Comparison of ENCODE assay signal across 8 mouse cellular contexts in genomic region chr14:25456666-25457433, GRCm38 (mm10). TPM values are rescaled to one million over a fixed set of nuclear protein-coding genes. Genes with fewer than 3 reads are reported as not detected.
DNase-seq lines count a peak whose midpoint lies in the region; TF ChIP-seq lines count a peak whose summit lies in the region.

No protein-coding gene starts in this region.

- no peak for TF ChIP-seq CTCF in E14TG2a.4 (conservative IDR thresholded peaks at IDR 0.05; ENCODE audit: low read length)
- no peak for TF ChIP-seq CTCF in embryonic fibroblast, embryonic 13.5 days (IDR thresholded peaks at IDR 0.05; ENCODE audit: borderline replicate concordance, insufficient read depth, low read length)

- peaks cover 52% of the 10 kb centered on the region for H3K4me1 ChIP-seq in E14TG2a.4 (replicated peaks; ENCODE audit: low read depth, low read length)
- no peaks in the 10 kb centered on the region for H3K4me1 ChIP-seq in embryonic fibroblast, embryonic 13.5 days (ENCODE audit: control insufficient read depth, insufficient read depth, low read length)
- peaks cover 52% of the 10 kb centered on the region for H3K4me1 ChIP-seq in midbrain, embryonic 10.5 days

- 2% methylated on average over 17 of the region's 17 CpGs for WGBS in midbrain, embryonic 10.5 days

- H3K9me3 ChIP-seq in E14TG2a.4 (ENCODE audit: low read length) = no peaks in the 10 kb centered on the region
- H3K9me3 ChIP-seq in midbrain, embryonic 10.5 days (replicated peaks) = no peaks in the 10 kb centered on the region

- peak; percentile 51 for DNase-seq in adrenal gland, adult 2 months
- no peak for DNase-seq in adrenal gland, adult 18-20 months (ENCODE audit: low spot score in 2 of 2)
- peak; percentile 39 for DNase-seq in kidney, adult 18-20 months
- DNase-seq in midbrain, embryonic 10.5 days (ENCODE audit: low spot score) = no peak
- DNase-seq in urinary bladder, adult 2 months (ENCODE audit: low spot score) = no peak
- DNase-seq in right cerebral cortex, postnatal 36 days (ENCODE audit: low spot score in 2 of 2) = no peak

- peak overlapping the region; percentile 39 for H3K27ac ChIP-seq in embryonic fibroblast, embryonic 13.5 days (ENCODE audit: insufficient read depth, low read length)
- peak overlapping the region; percentile 99 for H3K27ac ChIP-seq in midbrain, embryonic 10.5 days (replicated peaks)

- H3K36me3 ChIP-seq in E14TG2a.4 (ENCODE audit: insufficient read depth, low read length) = no peaks in the 10 kb centered on the region
- no peaks in the 10 kb centered on the region for H3K36me3 ChIP-seq in midbrain, embryonic 10.5 days

- peaks cover 89% of the 10 kb centered on the region for H3K27me3 ChIP-seq in E14TG2a.4 (ENCODE audit: insufficient read depth, low read length)
- peaks cover 5% of the 10 kb centered on the region; the same call in 1 of the 2 replicates for H3K27me3 ChIP-seq in midbrain, embryonic 10.5 days (ENCODE audit: low read depth, poor library complexity, severe bottlenecking)

- peak overlapping the region; percentile 80 for H3K4me3 ChIP-seq in E14TG2a.4 (replicated peaks; ENCODE audit: low read length)
- H3K4me3 ChIP-seq in embryonic fibroblast, embryonic 13.5 days (ENCODE audit: insufficient read depth, low read length) = peak overlapping the region; percentile 39
- H3K4me3 ChIP-seq in midbrain, embryonic 10.5 days = peak overlapping the region; percentile 99

- no peak for TF ChIP-seq POLR2A in embryonic fibroblast, embryonic 13.5 days (IDR thresholded peaks at IDR 0.05; ENCODE audit: low read depth, low read length)

RNA-seq across cellular contexts. Expression of gene Zmiz1, which starts 2.1 kb away (rescaled TPM):
- 100 to 1,000 TPM in 1 of 2 experiments, 10 to 100 TPM in 1; 90.8 to 142 TPM for total RNA-seq in adrenal gland, adult 2 months (2021)
- 72.7 and 95.8 TPM in 2 replicates for polyA plus RNA-seq in adrenal gland, adult 2 months (2012; rRNA removed)
- 100 to 1,000 TPM in 1 of 2 experiments, 10 to 100 TPM in 1; 89.1 to 116 TPM for total RNA-seq in adrenal gland, adult 18-20 months (2021)
- 61.9 and 73.9 TPM in 2 replicates for polyA plus RNA-seq in embryonic fibroblast, embryonic 13.5 days (2011; ENCODE audit: insufficient read length, low read depth, missing spikeins)
- 42.2 and 55.8 TPM in 2 replicates for polyA plus RNA-seq in midbrain, embryonic 10.5 days (2016; fragmentation: Nextera tagmentation; extraction: Ambion mirVana)
- 15.3 and 31.4 TPM in 2 replicates for polyA plus RNA-seq in urinary bladder, adult 2 months (2012; rRNA removed)

Comparison
In these comparisons a context has a peak if more than half of its experiments do, and no peak if none do; other contexts are left out.
1. DNase-seq: peak in adrenal gland, adult 2 months (single experiment) and kidney, adult 18-20 months (single experiment); none in adrenal gland, adult 18-20 months (0 of 2), midbrain, embryonic 10.5 days (single experiment), urinary bladder, adult 2 months (single experiment) and right cerebral cortex, postnatal 36 days (0 of 2).
2. H3K4me3 ChIP-seq: peak in every context shown above with its lines; median percentile 99 in midbrain, embryonic 10.5 days; 80 in E14TG2a.4; 39 in embryonic fibroblast, embryonic 13.5 days.